Mouse (Mus musculus) C2C12 (cell line): Measurements from ENCODE around the gene Bmx. TPM values are rescaled to one million over a fixed set of nuclear protein-coding genes. Genes with fewer than 3 reads are reported as not detected.

ENCODE experiments used
- H3K27me3 ChIP-seq: one replicate; pipeline ENCODE4 v1.6.1; 2011; ENCODE audit not compliant: control insufficient read depth, insufficient read depth, insufficient read length
- H3K36me3 ChIP-seq: one replicate; pipeline ENCODE4 v1.6.1; 2011; ENCODE audit not compliant: control insufficient read depth, insufficient read depth
- H3K4me3 ChIP-seq: one replicate; pipeline ENCODE4 v1.5.1; 2011; ENCODE audit warnings: mild to moderate bottlenecking, control low read depth; ENCODE audit not compliant: poor library complexity, insufficient read depth, severe bottlenecking
- H3K79me2 ChIP-seq: one replicate; pipeline ENCODE4 v1.6.1; 2011; ENCODE audit not compliant: control insufficient read depth, insufficient read depth
- H3K79me3 ChIP-seq: one replicate; pipeline ENCODE4 v1.6.1; 2011; ENCODE audit warnings: low read depth, control low read depth
- H3ac ChIP-seq: one replicate; pipeline ENCODE3; 2011; ENCODE audit warnings: low read depth; ENCODE audit not compliant: control insufficient read depth, insufficient read length
- CEBPB ChIP-seq: IDR thresholded peaks from one replicate; pipeline ENCODE4 v1.6.1; 2011; ENCODE audit warnings: low read depth, mild to moderate bottlenecking, control low read depth, moderate library complexity
- CTCF ChIP-seq: IDR thresholded peaks from one replicate; pipeline ENCODE4 v1.5.1; 2011; ENCODE audit not compliant: control insufficient read depth, insufficient read depth, insufficient read length
- FOSL1 ChIP-seq: IDR thresholded peaks from one replicate; pipeline ENCODE4 v1.8.0; 2011; ENCODE audit warnings: mild to moderate bottlenecking, low read length; ENCODE audit not compliant: poor library complexity, insufficient read depth, severe bottlenecking
- MAX ChIP-seq: IDR thresholded peaks from one replicate; pipeline ENCODE4 v1.6.1; 2011; ENCODE audit warnings: mild to moderate bottlenecking, control low read depth
- MYOD1 ChIP-seq: IDR thresholded peaks from one replicate; pipeline ENCODE4 v1.6.1; 2011; ENCODE audit warnings: low read depth; ENCODE audit not compliant: control insufficient read depth, insufficient read length
- MYOG ChIP-seq: IDR thresholded peaks from one replicate; pipeline ENCODE4 v1.6.1; 2011; ENCODE audit not compliant: control insufficient read depth, insufficient read length; ENCODE audit errors: extremely low read depth
- USF1 ChIP-seq: IDR thresholded peaks from one replicate; pipeline ENCODE4 v1.6.1; 2011; ENCODE audit warnings: low read depth, mild to moderate bottlenecking, control low read depth, moderate library complexity
- polyA plus RNA-seq: library from polyadenylated mRNA; unstranded; fragments of >200 nt; fragmentation: generic; extraction: Trizol; gene quantifications from one replicate; pipeline ENCODE4 v1.2.1, GENCODE M21; 2012; ENCODE audit warnings: missing spikeins

Gene Bmx
- polyA plus RNA-seq, 1 experiment, result not detected

- Histone ChIP-seq H3ac (no peak overlapping the region), H3K79me2 (no peaks in the 10 kb centered on the region), H3K27me3 (no peaks in the 10 kb centered on the region), H3K36me3 (no peaks in the 10 kb centered on the region), H3K79me3 (no peaks in the 10 kb centered on the region), H3K4me3 (no peak overlapping the region)
- no peak for TF ChIP-seq FOSL1
- TF ChIP-seq CEBPB, result no peak
- TF ChIP-seq MAX, result no peak
- TF ChIP-seq MYOD1, result no peak
- no peak for TF ChIP-seq USF1
- no peak for TF ChIP-seq MYOG
- TF ChIP-seq CTCF, result no peak
Measured at GRCm38 (mm10) chrX:164256527-164256926, 1.5 kb downstream of the Bmx start.

DNA sequence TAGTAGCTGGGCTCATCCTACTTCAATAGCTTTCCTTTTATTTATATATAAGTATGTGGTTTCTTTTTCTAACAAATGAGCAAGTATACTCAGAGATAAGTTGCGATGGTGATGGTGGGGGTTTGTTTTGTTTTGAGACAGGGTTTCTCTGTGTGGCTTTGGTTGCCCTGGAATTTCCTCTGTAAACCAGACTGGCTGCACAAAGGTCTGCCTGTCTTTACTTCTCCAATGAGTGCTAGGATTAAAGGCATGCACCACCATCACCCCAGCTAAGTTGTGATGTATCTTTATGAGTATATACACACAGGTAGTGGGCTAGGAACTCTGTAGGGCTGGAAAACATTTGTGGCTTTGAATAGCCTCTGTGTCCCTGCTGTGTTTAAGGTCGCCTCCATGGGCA, 11.3 kb downstream of the Bmx start:
- no peak for TF ChIP-seq USF1
- TF ChIP-seq MYOG, result no peak
- no peak for TF ChIP-seq MYOD1
- TF ChIP-seq CEBPB, result no peak
- TF ChIP-seq MAX, result no peak
- no peak for TF ChIP-seq FOSL1
- TF ChIP-seq CTCF, result no peak

GRCm38 (mm10) chrX:164245714-164246113, 12.3 kb downstream of the Bmx start:
- Histone ChIP-seq H3K79me3 (no peaks in the 10 kb centered on the region), H3K79me2 (no peaks in the 10 kb centered on the region), H3K36me3 (no peaks in the 10 kb centered on the region), H3ac (no peak overlapping the region), H3K27me3 (no peaks in the 10 kb centered on the region), H3K4me3 (no peak overlapping the region)
- TF ChIP-seq CEBPB, result no peak
- no peak for TF ChIP-seq MYOG
- no peak for TF ChIP-seq CTCF
- TF ChIP-seq MYOD1, result no peak
- no peak for TF ChIP-seq FOSL1
- no peak for TF ChIP-seq USF1
- no peak for TF ChIP-seq MAX

More for the DNA sequence above, 11.3 kb downstream of the Bmx start:
- no peak overlapping the region for H3ac ChIP-seq
- H3K36me3 ChIP-seq, result no peaks in the 10 kb centered on the region
- H3K4me3 ChIP-seq, result no peak overlapping the region
- H3K79me2 ChIP-seq, result no peaks in the 10 kb centered on the region
- no peaks in the 10 kb centered on the region for H3K27me3 ChIP-seq
- H3K79me3 ChIP-seq, result no peaks in the 10 kb centered on the region

DNA sequence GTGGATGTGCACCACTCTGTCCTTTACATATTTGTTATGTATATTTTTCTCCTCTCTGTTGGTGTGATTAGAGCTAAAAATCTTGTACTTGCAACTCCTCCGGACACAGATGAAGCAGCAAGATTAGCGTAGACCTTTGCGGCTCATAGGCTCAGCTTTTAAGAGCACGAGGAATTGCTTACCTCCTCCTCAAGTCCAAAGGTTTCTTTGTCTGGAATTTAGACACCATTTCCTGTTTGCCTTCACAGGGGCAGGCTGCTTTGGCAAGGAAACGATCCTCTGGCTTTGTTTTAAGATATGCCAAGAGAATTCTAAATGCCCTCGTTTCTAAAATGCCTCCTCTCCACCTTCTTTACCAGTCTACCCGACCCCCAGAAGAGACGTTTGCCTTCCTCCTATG, 24.6 kb downstream of the Bmx start:
- Histone ChIP-seq H3K36me3 (no peaks in the 10 kb centered on the region), H3K79me3 (no peaks in the 10 kb centered on the region), H3ac (no peak overlapping the region), H3K4me3 (no peak overlapping the region), H3K27me3 (no peaks in the 10 kb centered on the region), H3K79me2 (no peaks in the 10 kb centered on the region)
- TF ChIP-seq CTCF (no peak), MYOD1 (no peak), FOSL1 (no peak), MAX (no peak), MYOG (no peak), USF1 (no peak), CEBPB (no peak)

DNA sequence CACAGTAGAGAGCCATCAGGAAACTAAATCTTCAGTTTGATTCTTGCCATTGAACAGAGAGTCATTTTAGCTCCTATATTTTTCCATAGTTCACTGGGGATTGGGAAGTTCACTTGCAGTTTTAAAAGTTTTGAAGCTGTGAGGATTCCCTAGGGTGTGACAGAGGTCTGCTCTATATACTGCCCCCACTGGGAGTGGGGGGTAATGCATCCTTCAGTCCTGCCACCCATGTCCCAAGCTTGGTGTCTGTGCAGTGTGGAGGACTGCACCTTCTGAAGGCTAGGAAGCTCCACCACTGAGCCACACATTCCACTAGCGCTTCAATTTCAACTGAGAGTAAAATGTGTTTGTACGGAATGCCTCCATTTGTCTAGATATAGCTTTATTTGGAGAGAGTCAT, 36.0 kb downstream of the Bmx start:
- TF ChIP-seq MAX (no peak), USF1 (no peak), MYOG (no peak), FOSL1 (no peak), CTCF (no peak), CEBPB (no peak), MYOD1 (no peak)

DNA sequence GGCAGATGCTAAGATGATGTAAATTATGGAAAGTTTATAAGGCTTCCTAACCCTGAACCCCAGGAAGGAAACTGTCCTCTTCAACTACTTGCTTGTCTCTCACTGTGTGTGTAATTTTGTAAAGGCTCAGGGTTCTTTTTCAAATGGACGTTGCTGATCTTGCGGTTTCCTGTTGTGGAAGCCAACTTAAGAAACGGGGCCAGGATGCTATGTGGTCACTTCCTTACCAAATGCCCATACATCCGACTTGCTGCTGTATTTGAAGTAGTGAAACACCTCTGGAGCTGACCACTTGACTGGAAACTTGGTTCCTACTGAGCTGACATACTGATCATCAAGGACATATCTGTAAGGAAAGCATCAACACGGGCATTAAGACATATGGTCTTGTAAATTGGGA, 57.4 kb downstream of the Bmx start:
- H3K79me2 ChIP-seq, result no peaks in the 10 kb centered on the region
- no peak for TF ChIP-seq MYOG
- no peak for TF ChIP-seq MYOD1
- no peak for TF ChIP-seq CEBPB
- no peak for TF ChIP-seq MAX
- TF ChIP-seq USF1, result no peak
- TF ChIP-seq CTCF, result no peak
- no peak for TF ChIP-seq FOSL1
- H3K79me3 ChIP-seq, result no peaks in the 10 kb centered on the region
- H3K27me3 ChIP-seq, result no peaks in the 10 kb centered on the region
- H3K4me3 ChIP-seq, result no peak overlapping the region
- H3ac ChIP-seq, result no peak overlapping the region
- no peaks in the 10 kb centered on the region for H3K36me3 ChIP-seq

More for the DNA sequence above, 36.0 kb downstream of the Bmx start:
- Histone ChIP-seq H3K79me2 (no peaks in the 10 kb centered on the region), H3K79me3 (no peaks in the 10 kb centered on the region), H3K4me3 (no peak overlapping the region), H3ac (no peak overlapping the region), H3K27me3 (no peaks in the 10 kb centered on the region), H3K36me3 (no peaks in the 10 kb centered on the region)
